Mouse (Mus musculus) liver, embryonic 16.5 days (tissue): ENCODE measurements around the gene Rtel1. TPM values are rescaled to one million over a fixed set of nuclear protein-coding genes. Genes with fewer than 3 reads are reported as not detected.

ENCODE experiments used
- ATAC-seq: fragments of 200-750 bp; cut with Nextera tagmentation; 2 replicates; pipeline ENCODE4 v1.8.0; 2017; ENCODE audit warnings: low read depth, mild to moderate bottlenecking, moderate number of reproducible peaks, moderate library complexity
- H3K27ac ChIP-seq: fragments of 300-500 bp; sonication (generic); 2 replicates; pipeline ENCODE4 v1.5.1; 2014; ENCODE audit warnings: mild to moderate bottlenecking, low read length
- H3K27me3 ChIP-seq: fragments of 300-500 bp; sonication (generic); 2 replicates; pipeline ENCODE4 v1.6.1; 2014; ENCODE audit warnings: low read depth, low read length, mixed read lengths; ENCODE audit not compliant: control insufficient read depth, insufficient read depth
- H3K36me3 ChIP-seq: fragments of 300-500 bp; sonication (generic); 2 replicates; pipeline ENCODE4 v1.6.1; 2014; ENCODE audit warnings: mild to moderate bottlenecking; ENCODE audit not compliant: control insufficient read depth, insufficient read depth
- H3K4me1 ChIP-seq: fragments of 300-500 bp; sonication (generic); 2 replicates; pipeline ENCODE4 v1.6.1; 2014; ENCODE audit warnings: low read depth, low read length, mixed read lengths; ENCODE audit not compliant: control insufficient read depth
- H3K4me2 ChIP-seq: fragments of 300-500 bp; sonication (generic); 2 replicates; pipeline ENCODE4 v1.6.1; 2014; ENCODE audit warnings: low read depth, low read length, mixed read lengths
- H3K4me3 ChIP-seq: fragments of 300-500 bp; sonication (generic); 2 replicates; pipeline ENCODE4 v1.5.1; 2014; ENCODE audit warnings: low read depth, mild to moderate bottlenecking, low read length
- H3K9ac ChIP-seq: fragments of 300-500 bp; sonication (generic); 2 replicates; pipeline ENCODE4 v1.6.1; 2014; ENCODE audit warnings: low read depth, low read length
- H3K9me3 ChIP-seq: fragments of 300-500 bp; sonication (generic); replicated peaks from 2 replicates; pipeline ENCODE4 v1.6.1; 2016; ENCODE audit warnings: low read length; ENCODE audit not compliant: control insufficient read depth
- WGBS: fragments of 180-500 bp; shearing (Covaris S2); extraction: QIAGEN DNeasy Blood & Tissue Kit; methylation state at CpG from one replicate; pipeline ENCODE4 v1.1.7; 2014; ENCODE audit not compliant: insufficient replicate concordance; 5-methylcytosine and 5-hydroxymethylcytosine counted together
- polyA plus RNA-seq: library from polyadenylated mRNA; unstranded; fragments of >200 nt; fragmentation: Nextera tagmentation; extraction: Ambion mirVana; gene quantifications from 2 replicates; pipeline ENCODE4 v1.2.1, GENCODE M21; 2015

Gene Rtel1
- polyA plus RNA-seq, 1 experiment from 2014 or later, result 21.0 TPM

DNA sequence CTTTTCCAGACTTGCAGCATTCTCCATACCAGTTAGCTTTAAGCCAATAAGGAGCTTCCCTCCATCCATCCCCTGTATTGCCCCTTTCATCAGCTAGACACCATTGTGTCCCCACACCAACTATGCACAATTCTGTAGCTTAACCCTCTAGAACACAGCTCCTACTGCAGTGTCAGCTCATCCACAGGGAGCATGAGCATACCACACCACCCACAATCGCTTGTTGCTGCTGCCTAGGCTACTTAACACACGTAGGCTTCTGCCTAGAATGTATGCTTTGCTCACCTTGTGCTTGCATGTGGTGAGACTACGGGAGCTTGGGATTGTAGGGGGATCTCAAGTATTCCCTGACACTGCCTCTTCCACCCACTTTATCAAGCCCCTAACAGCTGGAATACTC, 37.2 kb downstream of the Rtel1 start:
- Histone ChIP-seq H3K4me2 (no peak overlapping the region), H3K27ac (no peak overlapping the region), H3K9ac (no peak overlapping the region), H3K4me1 (no peaks in the 10 kb centered on the region), H3K36me3 (peaks cover 22% of the 10 kb centered on the region), H3K4me3 (no peak overlapping the region), H3K27me3 (no peaks in the 10 kb centered on the region), H3K9me3 (no peaks in the 10 kb centered on the region)
- 78% methylated on average over 3 of the region's 3 CpGs for WGBS
- ATAC-seq, result no peak

DNA sequence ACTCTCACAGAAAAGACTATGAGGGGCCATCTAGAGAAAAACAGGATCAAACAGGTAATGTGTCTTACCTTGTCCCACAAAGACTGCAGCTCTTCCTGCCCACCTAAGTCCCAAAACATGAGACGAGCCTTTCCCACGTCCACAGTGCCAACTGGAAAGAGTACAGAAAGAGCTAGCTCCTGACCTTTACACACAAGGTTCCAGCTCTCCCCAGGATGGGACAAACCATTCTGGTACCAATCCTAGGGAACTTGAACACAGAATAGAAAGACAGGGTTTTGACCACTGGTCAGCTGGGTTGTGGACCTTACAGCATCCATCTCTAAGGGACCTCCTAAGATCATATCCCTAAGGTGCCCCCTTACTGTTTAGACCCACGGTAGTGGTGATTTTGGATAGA, 44.4 kb downstream of the Rtel1 start:
- no peak overlapping the region for H3K27ac ChIP-seq
- peak overlapping the region; percentile 92 for H3K4me2 ChIP-seq
- peaks cover 9% of the 10 kb centered on the region; the same call in 1 of the 2 replicates for H3K36me3 ChIP-seq
- 66% methylated on average over 3 of the region's 3 CpGs for WGBS
- no peak for ATAC-seq
- no peaks in the 10 kb centered on the region for H3K9me3 ChIP-seq
- H3K27me3 ChIP-seq, result no peaks in the 10 kb centered on the region
- peak overlapping the region; percentile 85 for H3K9ac ChIP-seq
- H3K4me1 ChIP-seq, result peaks cover 25% of the 10 kb centered on the region
- peak overlapping the region; percentile 90 for H3K4me3 ChIP-seq

DNA sequence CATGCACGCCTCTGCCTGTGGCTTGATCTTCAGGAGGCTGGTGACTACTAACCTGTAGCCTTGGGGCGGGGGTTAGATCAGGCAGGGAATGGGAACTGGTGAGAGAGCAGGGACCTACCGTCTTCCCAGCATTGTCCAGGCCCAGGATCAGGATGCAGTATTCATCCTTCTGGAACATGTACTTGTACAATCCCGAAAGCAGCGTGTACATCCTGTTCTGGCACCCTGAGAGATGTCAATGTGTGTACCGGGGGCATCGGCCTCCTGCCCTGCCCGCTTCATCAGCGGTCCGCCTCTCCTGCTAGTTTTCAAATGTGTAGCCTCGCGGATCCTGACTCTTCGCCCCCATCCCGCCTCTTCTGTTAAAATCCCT, 44.9 kb downstream of the Rtel1 start:
- WGBS, result 8% methylated on average over 14 of the region's 14 CpGs
- no peak overlapping the region for H3K27ac ChIP-seq
- H3K27me3 ChIP-seq, result no peaks in the 10 kb centered on the region
- H3K36me3 ChIP-seq, result peaks cover 4% of the 10 kb centered on the region; the same call in 1 of the 2 replicates
- no peaks in the 10 kb centered on the region for H3K9me3 ChIP-seq
- peak overlapping the region; percentile 85 for H3K9ac ChIP-seq
- peak overlapping the region; percentile 92 for H3K4me2 ChIP-seq
- H3K4me1 ChIP-seq, result peaks cover 25% of the 10 kb centered on the region
- peak overlapping the region; percentile 90 for H3K4me3 ChIP-seq
- ATAC-seq, result no peak

DNA sequence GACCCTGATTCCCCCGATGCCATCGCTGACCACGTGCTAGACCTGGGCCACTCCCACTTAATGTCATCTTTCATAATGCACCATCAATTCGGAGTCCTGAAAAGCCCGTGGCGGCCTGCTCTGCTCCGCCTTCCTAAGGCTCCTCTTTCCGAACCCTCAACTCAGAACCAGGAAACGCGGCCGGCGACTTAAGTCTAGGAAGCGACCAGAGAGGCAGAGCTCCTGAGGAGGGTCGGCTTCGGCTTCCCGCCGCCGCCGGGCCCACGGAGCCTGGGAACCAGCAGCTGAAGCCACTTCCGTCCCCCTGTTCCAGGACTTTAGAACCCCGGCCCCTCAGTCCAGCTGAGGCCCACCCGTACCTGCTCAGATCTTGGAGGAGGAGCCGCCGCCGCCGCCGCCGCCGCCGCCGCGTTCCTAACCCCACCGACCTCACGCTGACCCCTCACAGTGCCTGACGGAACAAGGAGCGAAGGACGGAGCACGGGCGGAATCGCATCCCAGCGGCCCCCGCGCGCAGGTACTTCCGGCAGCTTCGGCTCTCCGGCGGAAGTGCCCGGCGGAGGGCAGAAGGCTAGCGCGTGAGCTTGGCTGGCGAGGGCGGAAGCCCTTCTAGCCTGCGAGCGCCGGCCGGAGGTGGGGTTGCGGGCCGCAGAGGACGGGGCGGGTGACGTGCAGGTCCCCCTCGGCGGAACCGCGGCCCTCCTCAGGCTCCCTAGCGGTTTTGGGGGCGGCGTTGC, 45.5 kb downstream of the Rtel1 start, which contains the start of the genes Zgpat and Arfrp1:
Gene Zgpat (plus strand): TSS at position 69 of the 737 bp plus-strand sequence.
Gene Arfrp1 (minus strand): TSS at position 545 of the 737 bp plus-strand sequence.
- peak within 1 kb of the TSS; percentile 85 for H3K9ac ChIP-seq
- under 1% methylated on average over 71 of the region's 71 CpGs for WGBS
- peaks cover 25% of the 10 kb centered on the region for H3K4me1 ChIP-seq
- no peaks in the 10 kb centered on the region for H3K9me3 ChIP-seq
- peaks cover 7% of the 10 kb centered on the region for H3K36me3 ChIP-seq
- peak within 1 kb of the TSS; percentile 90 for H3K4me3 ChIP-seq
- peak within 1 kb of the TSS; percentile 92 for H3K4me2 ChIP-seq
- peak within 1 kb of the TSS; percentile 92 for H3K27ac ChIP-seq
- ATAC-seq, result peak; percentile 92
- H3K27me3 ChIP-seq, result no peaks in the 10 kb centered on the region

DNA sequence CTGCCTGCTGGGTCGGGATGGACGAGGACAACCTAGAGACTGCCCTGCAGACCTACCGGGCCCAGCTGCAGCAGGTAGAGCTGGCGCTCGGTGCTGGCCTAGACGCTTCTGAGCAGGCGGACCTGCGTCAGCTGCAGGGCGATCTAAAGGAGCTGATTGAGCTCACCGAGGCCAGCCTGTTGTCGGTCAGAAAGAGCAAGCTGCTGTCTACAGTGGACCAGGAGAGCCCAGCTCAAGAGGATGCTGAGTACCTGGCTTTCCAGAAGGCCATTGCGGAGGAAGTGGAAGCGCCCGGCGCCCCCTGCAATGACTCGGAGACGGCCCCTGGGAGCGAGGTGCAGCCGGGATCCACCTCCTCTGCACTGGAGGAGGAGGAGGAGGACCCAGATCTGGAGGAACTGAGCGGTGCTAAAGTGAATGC, 46.1 kb downstream of the Rtel1 start:
- H3K27me3 ChIP-seq, result no peaks in the 10 kb centered on the region
- no peaks in the 10 kb centered on the region for H3K9me3 ChIP-seq
- peak overlapping the region; percentile 85 for H3K9ac ChIP-seq
- H3K27ac ChIP-seq, result peak overlapping the region; percentile 92
- peaks cover 10% of the 10 kb centered on the region for H3K36me3 ChIP-seq
- H3K4me2 ChIP-seq, result peak overlapping the region; percentile 92
- peak; percentile 59 for ATAC-seq
- H3K4me1 ChIP-seq, result peaks cover 25% of the 10 kb centered on the region
- under 1% methylated on average over 20 of the region's 20 CpGs for WGBS
- peak overlapping the region; percentile 90 for H3K4me3 ChIP-seq

DNA sequence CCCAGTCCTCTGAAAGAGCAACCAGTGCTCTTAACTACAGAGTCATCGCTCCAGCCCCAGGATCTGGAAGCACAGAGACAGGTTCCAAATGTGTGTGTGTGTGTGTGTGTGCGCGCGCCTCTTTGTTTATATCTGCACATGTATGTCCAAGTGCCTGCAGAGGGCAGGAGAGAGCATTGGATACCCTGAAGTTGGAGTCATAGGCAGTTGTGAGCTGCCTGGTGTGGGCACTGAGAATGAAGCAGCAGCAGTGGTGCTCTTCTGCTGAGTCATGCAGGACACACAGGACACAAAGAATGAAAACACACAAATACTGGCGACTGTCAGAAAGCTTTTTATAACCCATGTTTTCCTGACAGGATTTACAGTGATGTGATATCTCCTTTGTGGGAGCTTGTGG, 50.5 kb downstream of the Rtel1 start:
- Histone ChIP-seq H3K4me3 (no peak overlapping the region), H3K27me3 (no peaks in the 10 kb centered on the region), H3K4me1 (peaks cover 17% of the 10 kb centered on the region), H3K27ac (no peak overlapping the region), H3K9ac (no peak overlapping the region), H3K4me2 (no peak overlapping the region), H3K36me3 (peaks cover 7% of the 10 kb centered on the region), H3K9me3 (no peaks in the 10 kb centered on the region)
- WGBS, result 88% methylated on average over 5 of the region's 5 CpGs
- ATAC-seq, result no peak

DNA sequence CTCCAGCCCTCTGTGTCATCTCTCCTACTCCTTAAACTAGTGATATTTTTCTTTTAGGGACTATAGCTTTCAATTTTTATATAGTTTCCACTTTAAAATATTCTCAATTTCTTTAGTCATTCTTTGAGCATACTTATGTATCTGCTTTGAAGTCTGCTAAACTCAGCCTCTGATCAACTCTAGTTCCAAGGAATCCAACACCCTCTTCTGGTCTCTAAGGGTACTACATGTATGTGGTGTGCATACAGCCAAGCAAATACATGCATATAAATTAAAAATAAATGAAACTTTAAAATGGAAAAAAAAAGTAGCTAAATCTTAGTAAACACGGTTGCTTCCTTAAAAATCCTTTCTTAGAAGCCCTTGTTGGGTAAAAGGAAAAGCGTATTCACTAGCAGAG, 56.2 kb downstream of the Rtel1 start:
- no peak for ATAC-seq
- WGBS, result 67% methylated on average over 2 of the region's 2 CpGs

DNA sequence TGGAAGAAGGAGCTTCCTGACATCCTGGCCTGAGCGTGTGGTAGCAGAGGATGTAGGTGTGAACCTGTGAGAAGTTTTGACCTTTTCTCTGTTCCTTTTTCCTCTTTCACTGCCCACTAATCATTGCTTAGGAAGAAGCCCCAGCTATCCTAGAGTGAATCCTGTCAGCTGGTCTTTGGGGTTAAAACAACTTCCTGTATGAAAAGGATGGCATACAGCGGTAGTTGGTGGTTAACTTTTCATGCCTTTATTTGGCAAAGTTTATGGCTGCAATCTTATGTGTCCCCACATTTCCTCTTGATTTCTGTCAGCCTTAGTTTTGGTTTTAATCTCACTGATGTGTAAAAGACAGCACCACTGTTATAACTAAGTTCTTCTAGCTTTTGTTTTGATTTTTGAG, 57.7 kb downstream of the Rtel1 start:
- WGBS, result 34% methylated on average over 2 of the region's 2 CpGs
- ATAC-seq, result no peak
- Histone ChIP-seq H3K4me3 (no peak overlapping the region), H3K36me3 (peaks cover 23% of the 10 kb centered on the region), H3K9ac (no peak overlapping the region), H3K4me2 (no peak overlapping the region), H3K27ac (no peak overlapping the region), H3K4me1 (no peaks in the 10 kb centered on the region), H3K9me3 (no peaks in the 10 kb centered on the region), H3K27me3 (no peaks in the 10 kb centered on the region)

More for the DNA sequence above, 56.2 kb downstream of the Rtel1 start:
- H3K4me1 ChIP-seq, result no peaks in the 10 kb centered on the region
- no peak overlapping the region for H3K27ac ChIP-seq
- no peaks in the 10 kb centered on the region for H3K9me3 ChIP-seq
- H3K4me3 ChIP-seq, result no peak overlapping the region
- H3K36me3 ChIP-seq, result peaks cover 19% of the 10 kb centered on the region
- no peak overlapping the region for H3K4me2 ChIP-seq
- no peaks in the 10 kb centered on the region for H3K27me3 ChIP-seq
- no peak overlapping the region for H3K9ac ChIP-seq

DNA sequence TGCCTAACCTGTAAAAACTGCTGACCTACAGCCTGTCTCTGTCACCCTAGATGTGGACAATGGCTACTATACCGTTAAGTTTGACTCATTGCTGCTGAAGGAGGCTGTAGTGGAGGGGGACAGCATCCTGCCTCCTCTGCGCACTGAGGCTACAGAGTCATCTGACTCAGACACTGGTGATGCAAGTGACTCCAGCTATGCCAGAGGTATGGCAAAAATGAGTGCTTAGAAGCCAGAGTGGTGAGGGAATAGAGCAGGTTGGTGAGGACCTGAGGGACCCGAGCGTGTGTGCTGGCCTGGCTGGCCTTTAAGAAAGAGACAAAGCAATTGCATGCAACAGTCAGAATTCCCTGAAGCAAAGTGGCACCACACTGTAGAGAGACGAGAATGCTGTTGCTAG, 59.2 kb downstream of the Rtel1 start:
- 82% methylated on average over 5 of the region's 5 CpGs for WGBS
- Histone ChIP-seq H3K4me1 (no peaks in the 10 kb centered on the region), H3K9me3 (no peaks in the 10 kb centered on the region), H3K27me3 (no peaks in the 10 kb centered on the region), H3K4me2 (no peak overlapping the region), H3K9ac (no peak overlapping the region), H3K36me3 (peaks cover 25% of the 10 kb centered on the region), H3K4me3 (no peak overlapping the region), H3K27ac (no peak overlapping the region)
- no peak for ATAC-seq
